Mouse (Mus musculus) gastrocnemius, adult 8-10 months (tissue): ENCODE data around the gene Glrp1. TPM values are rescaled to one million over a fixed set of nuclear protein-coding genes. Genes with fewer than 3 reads are reported as not detected.
A peak's percentile ranks its signal among the peaks of the same experiment; 100 is the strongest.

Experiments used
- DNase-seq, 2 experiments: peaks; one replicate each; pipeline ENCODE4 v3.0.0; 2022; ENCODE audit warnings: low spot score in 2 of 2
- total RNA-seq, 4 experiments: library from RNA; stranded (reverse); gene quantifications; 2 replicates each; pipeline ENCODE4 v1.2.4; 2022

Glrp1 gene
- total RNA-seq, 4 experiments from 2014 or later, result not detected

- DNase-seq, result no peak
Observed at GRCm38 (mm10) chr1:88492415-88492814, 17.5 kb downstream of the Glrp1 start.

DNA sequence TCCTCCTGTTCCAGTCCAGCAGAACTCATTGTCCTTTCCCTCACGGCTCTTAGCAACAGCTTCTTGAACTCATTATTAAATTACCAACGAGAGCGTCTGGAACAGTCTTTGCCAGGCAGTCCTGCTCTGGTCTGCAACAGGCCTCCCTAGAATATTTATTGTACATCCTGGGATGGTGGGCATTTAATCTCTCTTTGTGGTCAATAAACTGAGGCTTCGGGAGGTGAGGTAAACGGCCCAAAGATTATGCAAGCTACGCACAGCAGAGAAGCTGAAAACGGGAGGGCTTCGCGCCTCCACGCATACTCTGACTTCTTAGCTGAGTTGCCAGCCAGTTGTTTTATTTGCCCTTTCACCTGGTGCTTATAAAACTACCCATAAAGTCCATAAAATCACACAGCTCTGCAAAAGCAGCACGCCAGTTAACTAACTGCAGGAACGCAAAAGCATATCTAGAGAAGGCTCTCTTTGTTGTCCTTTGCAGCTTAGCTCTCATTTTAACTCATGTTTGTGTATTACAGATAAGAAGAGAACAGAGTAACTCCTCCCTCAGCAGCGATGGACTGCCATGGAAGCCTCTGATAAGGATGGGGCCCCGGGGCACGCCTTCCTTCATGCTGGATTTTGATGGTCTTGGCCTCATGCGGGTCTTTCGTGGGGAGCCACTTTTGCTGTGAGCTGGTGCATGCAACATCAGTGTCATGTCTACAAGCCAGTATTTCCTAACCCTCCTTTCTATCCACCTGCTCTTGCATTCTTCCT, 18.1 kb downstream of the Glrp1 start:
- DNase-seq, result no peak

DNA sequence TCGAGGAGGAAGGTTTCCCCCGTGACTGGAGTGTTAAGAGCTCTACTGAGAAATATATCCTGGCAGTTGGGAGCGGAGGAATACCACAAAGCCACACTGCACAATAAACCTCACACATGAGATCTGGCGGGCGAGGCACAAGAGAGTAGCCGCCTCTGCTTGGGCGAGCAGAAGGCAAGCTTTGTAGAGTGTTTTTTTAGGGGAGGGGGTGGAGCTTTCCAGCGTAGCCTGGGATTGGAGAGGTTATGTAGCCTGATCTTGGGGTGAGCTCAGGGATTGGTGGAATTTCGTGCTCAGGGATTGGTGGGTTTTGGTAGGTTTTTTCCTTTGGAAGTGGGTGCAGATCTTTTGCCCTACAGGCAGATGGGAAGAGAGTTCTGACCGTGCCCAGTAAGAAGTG, 19.7 kb downstream of the Glrp1 start:
- no peak for DNase-seq

GRCm38 (mm10) chr1:88488957-88489356, 20.9 kb downstream of the Glrp1 start:
- DNase-seq, result no peak

GRCm38 (mm10) chr1:88486336-88486735, 23.5 kb downstream of the Glrp1 start:
- DNase-seq, result no peak

DNA sequence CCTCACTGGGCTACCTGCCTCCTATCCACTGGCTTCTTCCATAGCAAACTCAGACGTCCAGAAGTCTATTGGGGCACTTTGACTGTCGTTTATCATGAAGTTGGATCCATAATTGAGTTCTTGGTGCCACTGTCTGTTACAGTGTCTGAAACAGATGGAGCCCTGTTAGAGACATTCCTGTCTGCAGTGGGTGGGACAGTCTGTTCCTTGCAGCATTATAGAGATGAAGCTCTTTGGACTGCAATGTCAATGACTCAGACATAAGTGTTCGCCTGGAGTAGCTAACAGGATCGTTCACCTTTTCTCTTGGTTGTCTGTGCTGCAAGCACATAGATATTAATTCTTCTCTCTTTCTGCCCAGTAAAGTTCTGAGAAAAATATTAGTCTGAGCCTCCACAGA, 25.8 kb downstream of the Glrp1 start:
- DNase-seq, result no peak

DNA sequence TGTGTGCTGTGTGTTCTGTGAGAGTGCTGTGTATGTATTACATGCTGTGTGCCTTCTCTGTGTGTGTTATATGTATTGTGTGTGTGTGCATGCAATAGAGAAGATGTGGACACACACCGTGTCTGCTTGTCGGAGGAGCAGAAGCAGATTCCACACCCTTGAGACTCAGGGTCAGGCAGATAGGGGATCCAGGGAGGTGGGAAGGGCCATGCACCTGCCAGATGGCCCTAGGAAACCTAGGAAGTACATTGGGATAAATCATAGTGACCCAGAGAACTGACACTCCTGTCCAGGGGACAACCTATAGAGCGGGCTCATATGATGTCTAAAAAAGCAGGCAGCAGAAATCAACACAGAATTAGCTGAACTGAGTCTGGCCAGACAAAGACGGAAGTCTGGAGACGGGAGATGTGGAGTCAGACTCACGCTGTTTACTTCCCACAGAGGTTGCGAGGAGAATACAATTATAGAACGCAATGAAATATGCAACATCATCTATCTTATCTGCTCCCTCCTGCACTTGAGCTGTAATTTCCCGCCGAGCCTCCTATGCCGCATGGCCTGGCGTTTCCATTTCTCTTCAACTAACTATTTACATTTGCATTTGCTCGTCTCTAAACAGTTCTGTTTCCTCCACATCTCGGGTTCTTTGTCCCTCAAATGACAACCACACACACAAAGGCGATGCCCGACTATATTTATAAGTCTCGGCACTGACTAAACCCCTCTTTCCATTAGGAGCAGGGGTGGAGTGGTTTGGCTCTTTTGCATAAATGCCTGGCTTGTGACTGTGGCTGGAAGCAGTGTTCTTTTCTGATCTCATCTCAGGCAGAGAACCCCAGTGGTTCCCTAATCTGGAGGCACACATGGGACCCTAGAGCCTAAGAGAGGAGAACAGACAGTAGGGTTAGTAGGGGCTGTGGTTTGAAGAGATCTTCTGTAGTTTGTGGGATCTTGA, 27.4 kb downstream of the Glrp1 start:
- no peak for DNase-seq

GRCm38 (mm10) chr1:88480594-88480993, 29.3 kb downstream of the Glrp1 start:
- DNase-seq, result no peak

- DNase-seq, result no peak
Observed at GRCm38 (mm10) chr1:88478205-88478604, 31.7 kb downstream of the Glrp1 start.

GRCm38 (mm10) chr1:88476554-88477085, 33.2 kb downstream of the Glrp1 start:
- no peak for DNase-seq

DNA sequence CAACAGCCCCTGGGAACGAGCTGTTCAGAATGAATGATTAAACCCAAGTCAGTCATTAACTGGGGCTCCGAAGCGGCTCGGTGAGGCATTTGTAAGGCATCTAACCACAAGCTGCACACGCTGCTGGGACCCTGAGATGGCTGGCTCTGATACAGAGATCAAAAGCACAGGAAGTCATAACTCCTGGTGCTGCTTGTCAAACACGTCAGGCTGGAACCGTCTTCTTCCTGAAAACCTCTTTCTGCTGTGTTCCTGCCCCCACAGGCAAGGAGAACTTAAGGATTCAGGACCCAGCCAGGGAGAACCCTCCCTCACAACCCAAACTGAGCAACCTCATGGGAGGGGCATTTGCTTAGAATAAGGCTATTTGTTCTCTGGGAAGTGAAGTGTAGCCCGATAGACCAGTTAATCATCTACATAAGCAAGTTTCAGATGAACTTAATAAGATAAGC, 34.3 kb downstream of the Glrp1 start:
- DNase-seq, result no peak

GRCm38 (mm10) chr1:88474598-88474997, 35.3 kb downstream of the Glrp1 start:
- peak; percentile 5 to 14 for DNase-seq

GRCm38 (mm10) chr1:88473899-88474298, 36.0 kb downstream of the Glrp1 start:
- no peak for DNase-seq

DNA sequence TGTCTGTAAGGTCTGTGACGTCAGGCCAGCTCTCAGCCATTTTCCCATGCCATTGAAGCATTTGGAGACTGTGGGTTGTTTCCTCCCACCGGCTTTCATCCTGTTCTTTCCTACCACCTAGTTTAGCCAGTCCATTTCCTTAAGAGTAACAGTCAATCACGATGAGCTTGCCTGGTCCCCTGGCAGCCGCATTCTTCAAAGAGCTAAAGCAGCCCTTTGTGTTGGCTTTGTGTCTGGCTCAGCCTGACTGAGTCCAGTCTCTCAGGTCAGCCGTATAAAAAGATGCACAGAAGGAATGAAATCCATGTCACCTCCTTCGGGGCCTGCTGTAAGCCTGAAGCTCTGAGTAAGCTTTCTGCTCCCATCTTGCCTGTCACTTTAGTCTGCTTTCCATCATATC, 37.6 kb downstream of the Glrp1 start:
- no peak for DNase-seq

DNA sequence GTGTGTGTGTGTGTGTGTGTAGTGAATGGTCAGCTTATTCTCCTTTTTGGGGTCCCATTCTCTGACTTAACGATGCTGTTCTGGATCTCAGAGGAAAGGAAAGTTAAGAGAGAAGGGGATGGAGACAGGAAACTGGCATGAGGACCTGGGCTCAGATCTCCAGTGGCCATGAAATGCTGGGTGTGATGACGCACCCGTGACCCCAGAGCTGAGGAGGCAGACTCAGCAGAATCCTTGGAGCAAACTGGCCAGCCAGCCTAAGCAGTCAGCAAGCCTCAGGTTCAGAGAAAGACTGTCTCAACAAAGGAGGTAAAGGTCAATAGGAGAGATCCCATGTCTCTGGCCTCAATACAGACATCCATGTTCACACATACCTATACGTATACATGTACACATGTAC, 40.1 kb downstream of the Glrp1 start:
- DNase-seq, result no peak

- no peak for DNase-seq
Observed at GRCm38 (mm10) chr1:88468335-88468734, 41.5 kb downstream of the Glrp1 start.

DNA sequence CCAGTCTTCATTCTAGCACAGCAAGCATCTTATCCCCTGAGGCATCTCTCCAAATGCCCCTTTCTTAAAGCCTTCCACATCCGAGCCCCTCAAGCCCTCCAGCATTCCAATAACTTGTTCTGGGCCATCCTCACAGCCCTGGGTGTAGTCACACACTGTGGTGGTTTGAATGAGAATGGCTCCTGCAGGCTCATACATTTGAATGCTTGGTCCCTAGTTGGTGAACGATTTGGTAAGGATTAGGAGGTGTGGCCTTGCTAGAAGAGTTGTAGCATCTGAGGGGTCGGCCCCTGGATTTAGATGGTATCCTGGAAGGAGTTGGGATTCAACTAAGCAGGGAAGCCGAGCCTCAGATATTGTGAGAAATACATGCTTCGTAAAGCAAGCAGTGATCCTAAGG, 42.0 kb downstream of the Glrp1 start:
- no peak for DNase-seq

- DNase-seq, result no peak
Observed at GRCm38 (mm10) chr1:88466325-88467064, 43.4 kb downstream of the Glrp1 start.

DNA sequence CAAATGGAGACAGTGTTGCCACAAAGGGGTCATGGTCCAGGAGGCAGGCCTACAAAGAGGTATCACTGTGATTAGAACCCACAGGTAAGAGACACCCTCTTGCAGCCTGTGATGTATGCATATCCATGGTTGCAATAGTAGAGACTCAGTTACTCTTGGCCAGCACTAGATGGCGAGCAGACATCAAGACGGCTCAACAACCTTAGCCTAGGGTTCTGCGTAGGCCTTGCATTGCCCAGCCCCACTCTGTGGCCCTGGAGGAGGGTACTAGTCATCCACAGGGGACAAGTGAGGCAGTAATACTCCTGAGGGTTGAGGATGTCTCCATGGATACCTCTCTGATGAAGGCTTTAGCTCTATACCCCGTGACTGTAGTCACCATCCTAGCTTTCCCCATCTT, 44.1 kb downstream of the Glrp1 start:
- no peak for DNase-seq

GRCm38 (mm10) chr1:88464109-88464905, 45.6 kb downstream of the Glrp1 start:
- no peak for DNase-seq

DNA sequence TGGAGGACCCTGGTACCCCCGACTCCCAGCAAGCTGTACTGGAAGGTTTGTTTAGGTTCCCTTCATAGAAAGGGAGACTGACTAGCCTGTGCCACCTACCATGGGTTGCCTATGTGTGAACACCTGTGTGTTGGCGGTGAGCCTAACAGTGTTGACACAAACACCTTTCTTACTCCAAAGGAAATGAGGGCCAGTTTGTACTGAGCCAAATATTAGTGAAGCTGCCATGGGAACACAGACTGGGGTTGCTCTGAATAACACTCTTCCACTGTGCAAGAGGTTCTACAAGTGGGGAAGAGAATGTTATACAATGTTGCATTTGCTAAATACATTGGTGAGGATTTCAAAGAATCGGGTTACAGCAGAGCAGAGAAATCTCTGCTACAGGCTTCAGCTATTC, 46.6 kb downstream of the Glrp1 start:
- no peak for DNase-seq
